Mouse (Mus musculus) neural tube, embryonic 11.5 days (tissue): ENCODE measurements around the gene Cxcr2. TPM values are rescaled to one million over a fixed set of nuclear protein-coding genes. Genes with fewer than 3 reads are reported as not detected.

Source experiments
- ATAC-seq: fragments of 200-750 bp; cut with Nextera tagmentation; 2 replicates; pipeline ENCODE4 v1.8.0; 2017; ENCODE audit warnings: moderate number of reproducible peaks, mild to moderate bottlenecking, moderate TSS enrichment, moderate library complexity; ENCODE audit not compliant: insufficient read depth, low FRiP score, low TSS enrichment
- DNase-seq: peaks from one replicate; pipeline ENCODE4 v3.0.0-alpha.2; 2015; ENCODE audit warnings: low spot score
- H3K27ac ChIP-seq: fragments of 300-500 bp; sonication (generic); 2 replicates; pipeline ENCODE4 v1.5.1; 2014; ENCODE audit warnings: low read depth, mild to moderate bottlenecking, low read length
- H3K27me3 ChIP-seq: fragments of 300-500 bp; sonication (generic); 2 replicates; pipeline ENCODE4 v1.6.1; 2014; ENCODE audit warnings: mild to moderate bottlenecking, low read length, mixed read lengths; ENCODE audit not compliant: control insufficient read depth, insufficient read depth
- H3K36me3 ChIP-seq: fragments of 300-500 bp; sonication (generic); 2 replicates; pipeline ENCODE4 v1.6.1; 2014; ENCODE audit warnings: mild to moderate bottlenecking, low read length, moderate library complexity, mixed read lengths; ENCODE audit not compliant: control insufficient read depth, insufficient read depth
- H3K4me1 ChIP-seq: fragments of 300-500 bp; sonication (generic); 2 replicates; pipeline ENCODE4 v1.6.1; 2014; ENCODE audit warnings: low read length, mixed read lengths; ENCODE audit not compliant: control insufficient read depth, insufficient read depth
- H3K4me2 ChIP-seq: fragments of 300-500 bp; sonication (generic); 2 replicates; pipeline ENCODE4 v1.6.1; 2014; ENCODE audit warnings: low read depth, mild to moderate bottlenecking, moderate library complexity
- H3K4me3 ChIP-seq: fragments of 300-500 bp; sonication (generic); 2 replicates; pipeline ENCODE4 v1.5.1; 2014; ENCODE audit warnings: low read depth, low read length
- H3K9ac ChIP-seq: fragments of 300-500 bp; sonication (generic); 2 replicates; pipeline ENCODE4 v1.6.1; 2014; ENCODE audit warnings: mild to moderate bottlenecking, low read length
- H3K9me3 ChIP-seq: fragments of 300-500 bp; sonication (generic); 2 replicates; pipeline ENCODE4 v1.6.1; 2016; ENCODE audit warnings: low read length; ENCODE audit not compliant: control insufficient read depth
- WGBS: fragments of 180-500 bp; shearing (Covaris S2); extraction: QIAGEN DNeasy Blood & Tissue Kit; methylation state at CpG from one replicate; pipeline ENCODE4 v1.1.7; 2014; 5-methylcytosine and 5-hydroxymethylcytosine counted together
- polyA plus RNA-seq: library from polyadenylated mRNA; unstranded; fragments of >200 nt; fragmentation: Nextera tagmentation; extraction: Ambion mirVana; gene quantifications from 2 replicates; pipeline ENCODE4 v1.2.1, GENCODE M21; 2014

Cxcr2 gene
- polyA plus RNA-seq, 1 experiment from 2014 or later, result 0.24 TPM

DNA sequence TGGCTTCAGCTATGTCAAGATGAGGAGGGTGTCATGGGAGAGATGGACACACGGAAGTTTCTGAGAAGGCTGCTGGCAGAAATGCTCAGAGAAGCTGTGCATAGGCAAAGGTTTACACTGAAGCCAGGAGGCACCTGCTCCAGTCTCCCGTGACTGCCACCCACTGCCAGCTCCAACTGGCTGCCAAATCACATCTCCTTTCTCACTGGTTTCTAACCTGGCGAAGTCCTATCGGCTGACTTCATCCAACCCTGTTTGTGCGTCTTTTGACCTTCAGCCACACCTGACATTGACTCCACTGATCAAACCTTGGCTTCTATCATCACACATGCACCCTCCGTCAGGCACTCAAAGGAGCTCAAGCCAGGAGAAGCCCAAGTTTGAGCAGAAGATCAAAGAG, 35.9 kb upstream of the Cxcr2 start:
- no peaks in the 10 kb centered on the region for H3K9me3 ChIP-seq
- H3K36me3 ChIP-seq, result no peaks in the 10 kb centered on the region
- no peak overlapping the region for H3K27ac ChIP-seq
- peaks cover 11% of the 10 kb centered on the region for H3K4me1 ChIP-seq
- no peak overlapping the region for H3K9ac ChIP-seq
- DNase-seq, result no peak
- no peak overlapping the region for H3K4me3 ChIP-seq
- H3K27me3 ChIP-seq, result peaks cover 3% of the 10 kb centered on the region; the same call in 1 of the 2 replicates
- H3K4me2 ChIP-seq, result no peak overlapping the region
- WGBS, result 88% methylated on average over 6 of the region's 6 CpGs
- no peak for ATAC-seq

GRCm38 (mm10) chr1:74119115-74119514, 34.7 kb upstream of the Cxcr2 start:
- Histone ChIP-seq H3K27me3 (peaks cover 11% of the 10 kb centered on the region; the same call in 1 of the 2 replicates), H3K4me3 (no peak overlapping the region), H3K36me3 (no peaks in the 10 kb centered on the region), H3K9me3 (no peaks in the 10 kb centered on the region), H3K4me2 (no peak overlapping the region), H3K9ac (no peak overlapping the region), H3K27ac (no peak overlapping the region), H3K4me1 (peaks cover 8% of the 10 kb centered on the region)
- DNase-seq (no peak), ATAC-seq (no peak)
- WGBS, result 94% methylated on average over 1 of the region's 1 CpGs

DNA sequence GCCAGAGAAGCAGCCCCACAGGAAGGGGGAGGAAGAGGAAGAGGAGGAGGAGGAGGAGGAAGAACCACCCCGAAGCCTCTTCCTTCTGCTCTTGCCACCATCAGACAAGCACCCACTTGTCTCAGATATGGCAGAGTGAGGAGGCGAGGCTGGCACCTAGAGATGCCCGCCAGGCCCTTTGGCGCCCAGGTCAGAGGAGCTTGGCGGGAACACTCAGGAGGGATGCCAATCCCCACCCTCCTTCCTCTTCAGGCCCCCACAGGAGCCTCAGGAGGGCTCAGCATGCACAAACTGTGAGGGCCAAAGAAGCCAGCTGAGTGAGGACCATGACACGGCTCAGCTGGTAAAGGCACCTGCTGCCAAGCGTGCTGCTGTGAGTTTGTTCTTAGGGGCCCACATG, 32.7 kb upstream of the Cxcr2 start:
- Histone ChIP-seq H3K27me3 (peaks cover 13% of the 10 kb centered on the region; the same call in 1 of the 2 replicates), H3K9ac (no peak overlapping the region), H3K4me1 (peaks cover 14% of the 10 kb centered on the region), H3K4me3 (no peak overlapping the region), H3K9me3 (no peaks in the 10 kb centered on the region), H3K27ac (no peak overlapping the region), H3K36me3 (no peaks in the 10 kb centered on the region), H3K4me2 (no peak overlapping the region)
- ATAC-seq (no peak), DNase-seq (no peak)
- 91% methylated on average over 7 of the region's 7 CpGs for WGBS

DNA sequence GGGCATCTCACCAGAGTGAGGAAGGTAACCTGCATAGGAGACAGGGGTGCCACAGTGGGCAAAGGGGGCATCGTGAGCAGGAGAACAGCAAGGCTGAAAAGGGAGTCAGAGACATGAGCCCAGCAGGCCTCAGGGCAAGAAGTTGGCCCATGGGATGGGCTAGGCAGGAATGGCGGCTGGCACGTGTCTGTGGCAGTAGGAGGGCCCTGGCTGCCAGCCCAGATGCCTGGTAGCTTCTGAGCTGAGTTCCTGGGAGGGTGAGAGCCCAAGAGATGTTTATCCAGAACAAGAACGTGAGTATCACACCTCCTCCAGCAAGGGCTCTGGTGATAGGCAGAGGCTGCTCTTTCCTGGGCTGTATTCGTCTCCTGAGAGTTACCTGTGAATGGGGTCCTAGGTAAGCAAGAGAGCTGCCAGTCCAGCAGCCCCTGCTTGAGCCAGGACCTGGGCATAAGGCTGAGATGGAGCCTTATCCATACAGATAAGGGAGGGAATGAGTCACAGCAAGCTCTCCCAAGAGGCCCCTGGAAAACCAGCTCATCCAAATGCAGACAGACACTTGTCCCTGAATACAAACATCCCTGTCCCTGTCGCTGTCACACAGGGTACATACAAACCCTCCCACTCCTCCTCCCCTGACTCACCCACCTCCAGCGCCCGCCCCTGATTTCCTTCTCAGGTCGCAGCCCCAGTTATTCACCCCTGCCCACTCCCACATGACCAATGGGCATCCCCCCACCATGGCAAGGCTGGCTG, 31.8 kb upstream of the Cxcr2 start:
- H3K4me3 ChIP-seq, result no peak overlapping the region
- peaks cover 14% of the 10 kb centered on the region for H3K4me1 ChIP-seq
- H3K27ac ChIP-seq, result no peak overlapping the region
- H3K36me3 ChIP-seq, result no peaks in the 10 kb centered on the region
- WGBS, result 62% methylated on average over 9 of the region's 9 CpGs
- ATAC-seq, result no peak
- H3K4me2 ChIP-seq, result no peak overlapping the region; the same call in 1 of the 2 replicates
- peaks cover 13% of the 10 kb centered on the region; the same call in 1 of the 2 replicates for H3K27me3 ChIP-seq
- H3K9ac ChIP-seq, result no peak overlapping the region; the same call in 1 of the 2 replicates
- DNase-seq, result no peak
- no peaks in the 10 kb centered on the region for H3K9me3 ChIP-seq

DNA sequence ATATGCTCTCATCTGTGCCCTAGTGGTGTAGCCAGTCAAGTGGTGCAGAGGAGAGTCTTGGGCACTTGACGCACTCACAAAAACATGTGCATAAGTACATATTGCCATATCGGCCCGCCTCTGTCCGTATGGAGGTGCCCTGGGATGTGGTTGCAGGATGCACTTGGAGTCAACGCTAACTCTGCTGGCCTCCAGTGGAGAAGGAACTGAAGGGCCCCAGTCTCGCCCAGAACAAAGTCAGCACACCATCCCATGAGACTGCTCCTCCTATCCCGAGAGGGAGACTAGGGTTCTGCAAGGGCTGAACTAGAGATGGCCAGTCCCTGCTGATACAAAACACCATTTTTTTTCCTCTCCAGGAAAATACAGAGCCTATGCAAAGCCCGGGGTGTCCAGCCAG, 30.6 kb upstream of the Cxcr2 start:
- H3K4me1 ChIP-seq, result peaks cover 14% of the 10 kb centered on the region
- H3K27ac ChIP-seq, result no peak overlapping the region
- 59% methylated on average over 8 of the region's 8 CpGs for WGBS
- ATAC-seq (no peak), DNase-seq (no peak)
- H3K9ac ChIP-seq, result no peak overlapping the region
- no peaks in the 10 kb centered on the region for H3K9me3 ChIP-seq
- H3K4me3 ChIP-seq, result 0 out of 2 replicates have a peak overlapping the region, but pooled peaks have one; percentile 50
- no peaks in the 10 kb centered on the region for H3K36me3 ChIP-seq
- H3K27me3 ChIP-seq, result peaks cover 13% of the 10 kb centered on the region; the same call in 1 of the 2 replicates
- H3K4me2 ChIP-seq, result peak overlapping the region; percentile 86; the same call in 1 of the 2 replicates

- H3K27me3 ChIP-seq, result peaks cover 13% of the 10 kb centered on the region; the same call in 1 of the 2 replicates
- H3K27ac ChIP-seq, result no peak within 1 kb of the TSS
- H3K4me2 ChIP-seq, result peak within 1 kb of the TSS; percentile 86
- H3K9ac ChIP-seq, result peak within 1 kb of the TSS; percentile 62
- under 1% methylated on average over 79 of the region's 84 CpGs for WGBS
- peak; percentile 61 for DNase-seq
- peak within 1 kb of the TSS; percentile 50 for H3K4me3 ChIP-seq
- H3K36me3 ChIP-seq, result no peaks in the 10 kb centered on the region
- peak; percentile 65 for ATAC-seq
- no peaks in the 10 kb centered on the region for H3K9me3 ChIP-seq
- H3K4me1 ChIP-seq, result peaks cover 14% of the 10 kb centered on the region
Observed at GRCm38 (mm10) chr1:74124021-74124981, 29.5 kb upstream of the Cxcr2 start, which contains the start of gene Tns1. Gene Tns1 (minus strand): TSS chr1:74124449.

DNA sequence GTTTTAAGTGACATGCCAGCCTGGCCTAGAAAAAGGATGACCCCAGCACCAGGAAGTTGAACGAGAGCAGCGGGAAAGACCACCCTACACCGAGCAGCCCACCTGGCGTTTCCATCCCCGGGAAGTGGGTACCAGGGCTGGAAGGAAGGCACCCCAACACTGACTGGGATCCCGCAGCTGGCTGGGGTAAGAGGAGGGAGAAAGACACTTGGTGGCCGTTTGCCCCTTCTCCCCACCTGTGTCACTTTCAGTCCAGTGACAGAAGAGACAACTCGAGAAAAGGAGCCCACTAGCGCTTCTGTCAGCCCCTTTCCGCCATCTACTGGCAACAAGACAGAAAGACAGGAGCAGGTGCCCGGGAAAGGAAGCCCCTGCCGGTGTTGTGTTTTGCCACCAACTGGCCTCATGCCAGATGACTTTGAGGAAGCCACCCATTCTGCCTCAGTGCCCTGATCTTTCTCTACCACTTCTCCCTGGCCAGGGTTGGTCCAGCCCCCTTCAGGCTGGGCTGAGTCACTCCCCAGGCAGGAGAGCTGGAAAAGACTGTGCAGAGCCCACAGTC, 28.7 kb upstream of the Cxcr2 start, which contains the start of gene Rufy4:
Rufy4 (plus strand) TSS at position 551 of the 562 bp plus-strand sequence.
- Histone ChIP-seq H3K9ac (peak within 1 kb of the TSS; percentile 62), H3K4me1 (peaks cover 14% of the 10 kb centered on the region), H3K4me2 (peak within 1 kb of the TSS; percentile 86), H3K27me3 (peaks cover 13% of the 10 kb centered on the region; the same call in 1 of the 2 replicates), H3K36me3 (no peaks in the 10 kb centered on the region), H3K27ac (no peak within 1 kb of the TSS), H3K4me3 (peak within 1 kb of the TSS; percentile 50), H3K9me3 (no peaks in the 10 kb centered on the region)
- under 1% methylated on average over 12 of the region's 12 CpGs for WGBS
- peak; percentile 79 for DNase-seq
- peak; percentile 36; the same call in 1 of the 2 replicates for ATAC-seq
